Mouse (Mus musculus) layer of hippocampus, postnatal 14 days (tissue): ENCODE results near the gene Rsc1a1. TPM values are rescaled to one million over a fixed set of nuclear protein-coding genes. Genes with fewer than 3 reads are reported as not detected.

Experiments used
- DNase-seq, 2 experiments: peaks; one replicate each; pipeline ENCODE4 v3.0.0; 2021 to 2022; ENCODE audit warnings: low spot score in 2 of 2, mixed read lengths in 1 of 2
- total RNA-seq, 2 experiments: library from RNA; stranded (reverse); gene quantifications; 2 replicates each; pipeline ENCODE4 v1.2.3; 2021

Gene Rsc1a1
- total RNA-seq, 2 experiments from 2014 or later: 0.79 TPM; not detected in 1

- DNase-seq: no peak
Measured at GRCm38 (mm10) chr4:141704625-141705024, 19.2 kb upstream of the Rsc1a1 start.

GRCm38 (mm10) chr4:141694719-141695118 lies 9.3 kb upstream of the Rsc1a1 start:
- no peak for DNase-seq

- DNase-seq: no peak
Measured at GRCm38 (mm10) chr4:141688505-141688904, 3.1 kb upstream of the Rsc1a1 start.

- DNase-seq: no peak
Measured at GRCm38 (mm10) chr4:141686525-141686924, 1.1 kb upstream of the Rsc1a1 start.

- no peak for DNase-seq
Measured at GRCm38 (mm10) chr4:141686093-141686492, 694 bp upstream of the Rsc1a1 start.

GRCm38 (mm10) chr4:141682706-141683230 lies 2.6 kb downstream of the Rsc1a1 start:
- DNase-seq: no peak

GRCm38 (mm10) chr4:141681767-141682166 lies 3.6 kb downstream of the Rsc1a1 start:
- DNase-seq: no peak

- DNase-seq: no peak
Measured at GRCm38 (mm10) chr4:141680892-141681291, 4.5 kb downstream of the Rsc1a1 start.

GRCm38 (mm10) chr4:141679016-141679415 lies 6.4 kb downstream of the Rsc1a1 start:
- DNase-seq: no peak

GRCm38 (mm10) chr4:141676462-141676979 lies 8.9 kb downstream of the Rsc1a1 start:
- no peak for DNase-seq

- no peak for DNase-seq
Measured at GRCm38 (mm10) chr4:141672325-141672724, 13.1 kb downstream of the Rsc1a1 start.

- no peak for DNase-seq
Measured at GRCm38 (mm10) chr4:141671389-141671788, 14.0 kb downstream of the Rsc1a1 start.

GRCm38 (mm10) chr4:141669898-141670712 lies 15.3 kb downstream of the Rsc1a1 start:
- DNase-seq: no peak

GRCm38 (mm10) chr4:141664799-141665198 lies 20.6 kb downstream of the Rsc1a1 start, which contains the start of gene Plekhm2:
Plekhm2 (minus strand) TSS chr4:141664899.
- no peak for DNase-seq

- peak; percentile 68 to 71 for DNase-seq
Measured at GRCm38 (mm10) chr4:141664011-141664745, 21.2 kb downstream of the Rsc1a1 start.

- DNase-seq: peak in 1 of 2 experiments; percentile 48
Measured at GRCm38 (mm10) chr4:141663122-141663931, 22.1 kb downstream of the Rsc1a1 start.

GRCm38 (mm10) chr4:141660884-141661283 lies 24.5 kb downstream of the Rsc1a1 start:
- no peak for DNase-seq

- no peak for DNase-seq
Measured at GRCm38 (mm10) chr4:141659739-141660138, 25.7 kb downstream of the Rsc1a1 start.

- DNase-seq: no peak
Measured at GRCm38 (mm10) chr4:141658846-141659484, 26.4 kb downstream of the Rsc1a1 start.

- no peak for DNase-seq
Measured at GRCm38 (mm10) chr4:141656932-141657331, 28.5 kb downstream of the Rsc1a1 start.
